Mouse (Mus musculus): Measurements from ENCODE around the gene Aqp6.

DNA sequence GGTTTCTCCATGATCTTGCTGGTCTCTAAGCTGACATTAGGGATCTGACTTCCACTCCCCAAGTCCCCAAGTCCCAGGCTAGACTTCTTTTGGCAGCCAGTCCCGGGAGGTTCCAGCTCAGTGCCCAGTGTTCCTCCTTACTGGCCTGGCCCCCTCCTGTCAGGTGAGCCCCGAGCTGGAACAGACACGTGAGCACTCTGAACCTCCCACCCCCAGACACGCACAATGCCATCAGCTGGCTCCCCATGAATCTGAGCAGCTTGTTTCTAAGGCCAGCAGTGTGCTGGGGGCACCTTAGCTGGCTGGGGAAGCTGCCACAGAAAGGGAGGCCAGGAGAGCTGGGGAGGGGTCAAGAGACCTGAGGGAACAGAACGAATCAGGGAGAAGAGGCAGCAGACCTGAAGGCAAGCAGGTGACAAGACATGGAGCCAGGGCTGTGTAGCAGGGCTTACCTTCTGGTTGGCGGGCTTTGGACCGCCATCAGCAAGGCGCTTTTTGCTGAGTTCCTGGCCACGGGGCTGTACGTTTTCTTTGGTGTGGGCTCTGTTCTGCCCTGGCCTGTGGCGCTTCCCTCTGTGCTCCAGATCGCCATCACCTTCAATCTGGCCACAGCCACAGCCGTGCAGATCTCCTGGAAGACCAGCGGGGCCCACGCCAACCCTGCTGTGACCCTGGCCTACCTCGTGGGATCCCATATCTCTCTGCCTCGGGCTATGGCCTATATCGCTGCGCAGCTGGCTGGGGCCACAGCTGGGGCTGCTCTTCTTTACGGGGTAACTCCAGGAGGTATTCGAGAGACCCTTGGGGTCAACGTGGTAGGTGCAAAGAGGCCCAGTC lies at the start of gene Aqp6:
- TF ChIP-seq CTCF (IDR thresholded peaks at IDR 0.05) (no peak), POLR2A (IDR thresholded peaks at IDR 0.05; ENCODE audit: insufficient read depth, low read depth, low read length) (no peak)

Data from heart, adult 2 months (tissue).